Mouse (Mus musculus) heart, embryonic 15.5 days (tissue): Measurements from ENCODE around the gene Sh3pxd2a. TPM values are rescaled to one million over a fixed set of nuclear protein-coding genes. Genes with fewer than 3 reads are reported as not detected.

ENCODE experiments used
- ATAC-seq: fragments of 200-750 bp; cut with Nextera tagmentation; replicated peaks from 2 replicates; pipeline ENCODE4 v1.8.0; 2017; ENCODE audit warnings: low read depth, moderate TSS enrichment; ENCODE audit not compliant: insufficient number of reproducible peaks, insufficient read depth, low FRiP score
- H3K27ac ChIP-seq: fragments of 300-500 bp; sonication (generic); 2 replicates; pipeline ENCODE4 v1.5.1; 2015; ENCODE audit warnings: mild to moderate bottlenecking, inconsistent platforms
- H3K27me3 ChIP-seq: fragments of 300-500 bp; sonication (generic); 2 replicates; pipeline ENCODE4 v1.6.1; 2015; ENCODE audit warnings: inconsistent platforms
- H3K36me3 ChIP-seq: fragments of 300-500 bp; sonication (generic); 2 replicates; pipeline ENCODE4 v1.6.1; 2015; ENCODE audit warnings: mild to moderate bottlenecking, inconsistent platforms
- H3K4me1 ChIP-seq: fragments of 300-500 bp; sonication (generic); replicated peaks from 2 replicates; pipeline ENCODE4 v1.6.1; 2015; ENCODE audit warnings: inconsistent platforms
- H3K4me2 ChIP-seq: fragments of 300-500 bp; sonication (generic); 2 replicates; pipeline ENCODE4 v1.6.1; 2015; ENCODE audit warnings: inconsistent platforms, mild to moderate bottlenecking, moderate library complexity
- H3K4me3 ChIP-seq: fragments of 300-500 bp; sonication (generic); 2 replicates; pipeline ENCODE4 v1.5.1; 2015; ENCODE audit warnings: mild to moderate bottlenecking, inconsistent platforms
- H3K9ac ChIP-seq: fragments of 300-500 bp; sonication (generic); 2 replicates; pipeline ENCODE4 v1.6.1; 2015; ENCODE audit warnings: mild to moderate bottlenecking, inconsistent platforms
- H3K9me3 ChIP-seq: fragments of 300-500 bp; sonication (generic); replicated peaks from 2 replicates; pipeline ENCODE4 v1.6.1; 2016; ENCODE audit warnings: inconsistent platforms
- WGBS: fragments of 180-500 bp; shearing (Covaris S2); methylation state at CpG from one replicate; pipeline ENCODE4 v1.1.7; 2015; ENCODE audit warnings: mixed read lengths; 5-methylcytosine and 5-hydroxymethylcytosine counted together
- polyA plus RNA-seq: library from polyadenylated mRNA; unstranded; fragments of >200 nt; fragmentation: Nextera tagmentation; extraction: Ambion mirVana; gene quantifications from 2 replicates; pipeline ENCODE4 v1.2.1, GENCODE M21; 2015

Sh3pxd2a gene
- polyA plus RNA-seq, 1 experiment from 2014 or later, result 5.3 TPM

DNA sequence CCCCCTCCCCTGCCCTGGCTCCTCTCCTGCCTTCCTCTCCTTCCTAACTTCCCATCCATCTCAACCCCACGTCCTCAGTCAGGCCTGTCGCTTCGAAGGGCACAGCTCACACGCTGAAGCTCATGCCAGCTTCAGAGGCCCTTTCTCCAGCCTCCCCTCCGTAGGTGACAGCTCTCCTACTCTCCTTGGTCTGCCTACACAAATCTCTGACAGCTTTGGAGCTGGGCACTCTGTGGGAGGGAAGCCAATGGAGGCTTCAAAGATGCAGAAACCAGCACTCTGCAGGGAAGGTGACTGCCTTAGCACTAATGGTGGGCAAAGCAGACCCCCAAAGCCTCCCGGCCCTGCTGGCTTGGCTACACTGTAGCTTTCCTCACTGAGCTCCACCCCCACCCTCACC lies 128.9 kb downstream of the Sh3pxd2a start:
- H3K9me3 ChIP-seq, result no peaks in the 10 kb centered on the region
- no peak overlapping the region for H3K9ac ChIP-seq
- no peak overlapping the region for H3K4me2 ChIP-seq
- H3K36me3 ChIP-seq, result no peaks in the 10 kb centered on the region
- H3K4me3 ChIP-seq, result no peak overlapping the region
- no peaks in the 10 kb centered on the region for H3K27me3 ChIP-seq
- WGBS, result 56% methylated on average over 6 of the region's 6 CpGs
- H3K4me1 ChIP-seq, result peaks cover 56% of the 10 kb centered on the region
- ATAC-seq, result no peak
- H3K27ac ChIP-seq, result 0 out of 2 replicates have a peak overlapping the region, but pooled peaks have one; percentile 25

- H3K4me2 ChIP-seq, result no peak overlapping the region
- no peak for ATAC-seq
- no peak overlapping the region for H3K4me3 ChIP-seq
- no peaks in the 10 kb centered on the region for H3K9me3 ChIP-seq
- H3K9ac ChIP-seq, result no peak overlapping the region
- no peaks in the 10 kb centered on the region for H3K27me3 ChIP-seq
- H3K27ac ChIP-seq, result 0 out of 2 replicates have a peak overlapping the region, but pooled peaks have one; percentile 25
- peaks cover 60% of the 10 kb centered on the region for H3K4me1 ChIP-seq
- 56% methylated on average over 17 of the region's 17 CpGs for WGBS
- H3K36me3 ChIP-seq, result no peaks in the 10 kb centered on the region
These were observed 129.5 kb downstream of the Sh3pxd2a start for GRCm38 (mm10) chr19:47334713-47335112.

DNA sequence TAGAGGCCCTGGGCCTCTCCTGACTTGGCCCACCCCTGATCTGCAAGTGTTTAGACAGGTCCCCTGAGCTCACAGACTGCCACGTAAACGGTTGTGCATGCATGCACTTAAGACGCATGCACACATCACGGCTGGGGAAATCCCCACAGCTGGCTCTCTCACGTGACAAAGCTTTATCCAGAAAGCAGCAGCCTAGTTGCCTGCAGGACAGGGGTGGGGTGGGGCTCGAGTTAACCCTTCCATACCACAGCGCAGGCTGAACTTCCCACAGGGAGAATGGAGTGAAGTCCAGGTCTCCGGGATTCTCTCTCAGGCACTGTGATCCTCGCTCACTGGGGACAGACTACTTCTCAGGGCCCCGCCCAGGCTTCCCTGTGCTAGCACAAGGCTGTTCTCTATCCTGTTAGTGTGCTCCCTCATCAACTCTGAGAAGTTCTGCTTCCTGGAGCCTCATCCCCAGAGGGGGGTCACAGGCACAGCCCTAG lies 133.4 kb downstream of the Sh3pxd2a start:
- Histone ChIP-seq H3K4me1 (peaks cover 68% of the 10 kb centered on the region), H3K36me3 (no peaks in the 10 kb centered on the region), H3K4me3 (no peak overlapping the region), H3K27me3 (no peaks in the 10 kb centered on the region), H3K4me2 (peak overlapping the region; percentile 49), H3K9ac (peak overlapping the region; percentile 12), H3K27ac (peak overlapping the region; percentile 74), H3K9me3 (no peaks in the 10 kb centered on the region)
- 8% methylated on average over 10 of the region's 10 CpGs for WGBS
- peak; percentile 88 for ATAC-seq

- no peak for ATAC-seq
- no peaks in the 10 kb centered on the region for H3K9me3 ChIP-seq
- H3K27ac ChIP-seq, result no peak overlapping the region
- no peak overlapping the region for H3K9ac ChIP-seq
- 0 out of 2 replicates have a peak, but pooled peaks cover under 1% of the 10 kb centered on the region for H3K36me3 ChIP-seq
- H3K4me3 ChIP-seq, result no peak overlapping the region
- H3K4me2 ChIP-seq, result no peak overlapping the region
- 83% methylated on average over 1 of the region's 1 CpGs for WGBS
- H3K4me1 ChIP-seq, result peaks cover 62% of the 10 kb centered on the region
- no peaks in the 10 kb centered on the region for H3K27me3 ChIP-seq
These were observed 135.1 kb downstream of the Sh3pxd2a start for GRCm38 (mm10) chr19:47329102-47329501.

DNA sequence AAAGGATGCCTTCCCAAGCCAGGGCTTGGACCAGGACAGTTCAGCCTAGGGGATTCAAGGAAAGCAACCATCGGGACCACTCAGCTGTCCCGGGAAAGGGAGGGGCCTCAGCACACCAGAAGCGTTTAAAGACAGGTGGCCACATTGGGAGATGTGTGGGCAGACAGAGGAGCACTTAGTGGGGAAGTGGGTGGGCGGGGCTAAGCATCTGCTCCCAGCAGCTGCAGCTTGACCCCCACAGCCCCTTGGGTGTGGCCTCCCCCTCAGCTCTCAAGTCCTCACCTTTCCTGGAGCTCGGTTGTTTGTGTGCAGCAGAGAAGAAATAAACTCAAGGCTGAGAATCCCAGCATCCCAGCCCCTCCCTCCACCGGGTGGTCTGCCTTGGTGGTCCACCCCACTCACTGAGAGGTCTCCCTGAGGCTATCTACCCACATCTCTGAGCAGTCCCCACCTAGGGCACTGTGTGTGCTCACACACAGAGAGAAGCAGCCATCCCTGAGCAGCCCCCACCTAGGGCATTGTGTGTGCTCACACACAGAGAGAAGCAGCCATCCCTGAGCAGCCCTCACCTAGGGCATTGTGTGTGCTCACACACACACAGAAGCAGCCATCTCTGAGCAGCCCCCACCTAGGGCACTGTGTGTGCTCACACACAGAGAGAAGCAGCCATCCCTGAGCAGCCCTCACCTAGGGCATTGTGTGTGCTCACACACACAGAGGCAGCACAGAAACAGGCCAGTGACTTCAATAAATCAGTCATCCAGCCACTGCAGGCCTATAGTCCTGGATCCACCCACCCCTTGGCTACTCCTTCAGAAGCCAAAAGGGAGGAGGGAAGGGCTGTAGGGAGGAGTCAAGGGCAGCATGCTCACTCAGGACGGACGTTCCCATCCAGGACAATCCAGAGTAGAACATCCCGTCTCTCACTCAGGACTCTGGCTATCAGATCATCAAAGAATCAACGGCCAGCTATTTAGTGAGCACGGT lies 136.0 kb downstream of the Sh3pxd2a start:
- 27% methylated on average over 11 of the region's 11 CpGs for WGBS
- Histone ChIP-seq H3K27ac (no peak overlapping the region), H3K4me1 (peaks cover 62% of the 10 kb centered on the region), H3K36me3 (0 out of 2 replicates have a peak, but pooled peaks cover 2% of the 10 kb centered on the region), H3K4me3 (no peak overlapping the region), H3K9me3 (no peaks in the 10 kb centered on the region), H3K27me3 (no peaks in the 10 kb centered on the region), H3K9ac (no peak overlapping the region), H3K4me2 (no peak overlapping the region)
- 0 out of 2 replicates have a peak, but pooled peaks have one; percentile 7 for ATAC-seq

DNA sequence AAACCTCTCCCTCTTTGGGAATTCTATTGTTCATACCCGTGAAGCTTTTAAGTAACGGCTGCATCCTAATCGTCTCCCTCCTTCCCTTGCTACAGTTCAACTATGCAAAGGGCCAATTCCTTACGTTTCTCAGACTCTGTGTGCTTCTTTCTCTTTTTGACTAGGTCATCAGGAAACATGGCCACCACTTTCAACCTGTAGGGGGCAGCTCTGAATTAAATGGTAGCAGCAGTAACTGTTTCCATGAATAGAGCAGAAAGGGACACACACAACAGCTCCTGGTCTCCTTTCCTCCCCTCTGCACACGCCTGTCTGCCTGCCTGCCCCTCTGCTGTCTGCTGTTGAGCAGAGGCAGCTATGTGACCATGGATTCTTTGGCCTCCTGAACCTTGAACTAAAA lies 138.3 kb downstream of the Sh3pxd2a start:
- 0 out of 2 replicates have a peak, but pooled peaks cover 2% of the 10 kb centered on the region for H3K36me3 ChIP-seq
- WGBS, result 54% methylated on average over 5 of the region's 5 CpGs
- H3K27me3 ChIP-seq, result no peaks in the 10 kb centered on the region
- no peak overlapping the region for H3K9ac ChIP-seq
- peaks cover 65% of the 10 kb centered on the region for H3K4me1 ChIP-seq
- no peak for ATAC-seq
- H3K27ac ChIP-seq, result peak overlapping the region; percentile 37; the same call in 1 of the 2 replicates
- no peak overlapping the region for H3K4me2 ChIP-seq
- no peak overlapping the region for H3K4me3 ChIP-seq
- H3K9me3 ChIP-seq, result no peaks in the 10 kb centered on the region

- H3K4me3 ChIP-seq, result no peak overlapping the region
- H3K9me3 ChIP-seq, result no peaks in the 10 kb centered on the region
- H3K4me2 ChIP-seq, result no peak overlapping the region
- H3K4me1 ChIP-seq, result peaks cover 70% of the 10 kb centered on the region
- no peak overlapping the region for H3K27ac ChIP-seq
- no peak for ATAC-seq
- no peak overlapping the region for H3K9ac ChIP-seq
- 74% methylated on average over 11 of the region's 11 CpGs for WGBS
- H3K27me3 ChIP-seq, result no peaks in the 10 kb centered on the region
- 0 out of 2 replicates have a peak, but pooled peaks cover 2% of the 10 kb centered on the region for H3K36me3 ChIP-seq
These were observed 140.9 kb downstream of the Sh3pxd2a start for GRCm38 (mm10) chr19:47323096-47323849.

DNA sequence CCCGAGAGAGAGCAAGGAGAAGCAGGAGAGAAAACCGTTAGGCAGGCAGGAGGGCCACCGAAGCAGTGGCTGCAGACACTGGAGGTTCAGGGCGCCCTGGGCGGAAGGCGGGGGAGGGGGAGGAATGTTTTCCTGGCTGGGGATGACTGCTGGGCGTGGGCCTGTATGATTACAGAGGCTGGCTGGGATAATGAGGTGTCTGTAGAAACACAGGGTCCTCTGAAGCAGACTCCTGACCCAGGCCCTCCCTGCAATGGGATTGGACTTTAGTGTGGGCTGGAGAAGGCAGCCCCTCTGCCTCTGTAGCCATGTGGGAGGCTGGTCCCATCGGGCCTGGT lies 143.9 kb downstream of the Sh3pxd2a start:
- Histone ChIP-seq H3K9ac (peak overlapping the region; percentile 46; the same call in 1 of the 2 replicates), H3K9me3 (no peaks in the 10 kb centered on the region), H3K36me3 (0 out of 2 replicates have a peak, but pooled peaks cover 2% of the 10 kb centered on the region), H3K4me2 (peak overlapping the region; percentile 50), H3K4me1 (peaks cover 78% of the 10 kb centered on the region), H3K4me3 (peak overlapping the region; percentile 32), H3K27ac (peak overlapping the region; percentile 74), H3K27me3 (no peaks in the 10 kb centered on the region)
- peak; percentile 48 for ATAC-seq
- WGBS, result 28% methylated on average over 8 of the region's 8 CpGs

GRCm38 (mm10) chr19:47319521-47320330 lies 144.5 kb downstream of the Sh3pxd2a start:
- peaks cover 83% of the 10 kb centered on the region for H3K4me1 ChIP-seq
- H3K9me3 ChIP-seq, result no peaks in the 10 kb centered on the region
- ATAC-seq, result no peak
- 54% methylated on average over 10 of the region's 10 CpGs for WGBS
- H3K27me3 ChIP-seq, result no peaks in the 10 kb centered on the region
- H3K36me3 ChIP-seq, result 0 out of 2 replicates have a peak, but pooled peaks cover 2% of the 10 kb centered on the region
- H3K4me2 ChIP-seq, result peak overlapping the region; percentile 50
- H3K9ac ChIP-seq, result peak overlapping the region; percentile 46
- H3K27ac ChIP-seq, result peak overlapping the region; percentile 95
- H3K4me3 ChIP-seq, result peak overlapping the region; percentile 32

GRCm38 (mm10) chr19:47319061-47319460 lies 145.1 kb downstream of the Sh3pxd2a start:
- Histone ChIP-seq H3K9ac (0 out of 2 replicates have a peak overlapping the region, but pooled peaks have one; percentile 27), H3K4me3 (peak overlapping the region; percentile 32; the same call in 1 of the 2 replicates)

More at GRCm38 (mm10) chr19:47319061-47319460, 145.1 kb downstream of the Sh3pxd2a start:
- H3K27ac ChIP-seq, result peak overlapping the region; percentile 95
- ATAC-seq, result no peak
- H3K27me3 ChIP-seq, result no peaks in the 10 kb centered on the region
- 0 out of 2 replicates have a peak, but pooled peaks cover 1% of the 10 kb centered on the region for H3K36me3 ChIP-seq
- WGBS, result 82% methylated on average over 8 of the region's 8 CpGs
- H3K4me2 ChIP-seq, result peak overlapping the region; percentile 50
- peaks cover 88% of the 10 kb centered on the region for H3K4me1 ChIP-seq
- H3K9me3 ChIP-seq, result no peaks in the 10 kb centered on the region
